Mouse (Mus musculus): ENCODE measurements around the gene Cyb5rl.

GRCm38 (mm10) chr4:107120676-107121075 lies 53.9 kb downstream of the Cyb5rl start:
- TF ChIP-seq CTCF (IDR thresholded peaks at IDR 0.05; ENCODE audit: low read depth, low read length), result no peak
- TF ChIP-seq POLR2A (IDR thresholded peaks at IDR 0.05; ENCODE audit: borderline replicate concordance, low read depth, low read length), result no peak
